Mouse (Mus musculus): ENCODE measurements around the gene Brpf3. TPM values are rescaled to one million over a fixed set of nuclear protein-coding genes. Genes with fewer than 3 reads are reported as not detected.
"Not testable (repeated sequence)": the region's sequence is repeated elsewhere in the genome, so short reads cannot be mapped to it uniquely, and the experiment has no call there.

Brpf3 gene
- total RNA-seq, 1 experiment from 2014 or later, result 20.8 TPM

DNA sequence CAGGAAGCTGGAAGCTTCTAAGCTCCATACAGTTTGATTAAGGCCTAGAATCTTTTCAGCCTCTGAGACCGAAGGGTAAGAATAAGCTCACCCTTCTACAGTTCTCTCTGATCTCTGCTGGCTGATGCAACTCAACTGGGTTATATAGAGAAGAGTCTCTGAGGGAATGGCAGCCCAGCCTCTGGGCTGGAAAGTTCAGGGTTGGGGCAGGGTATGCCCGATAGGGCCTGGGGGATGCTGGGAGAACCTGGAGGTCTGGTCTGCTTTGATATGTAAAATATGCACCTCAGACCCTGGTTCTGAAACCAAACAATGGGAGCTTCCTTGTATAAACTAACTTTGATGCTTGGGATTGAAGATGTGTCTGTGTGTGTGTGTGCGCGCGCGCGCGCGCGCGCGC lies 13.4 kb upstream of the Brpf3 start:
- ATAC-seq (ENCODE audit: extremely low read depth, insufficient number of reproducible peaks, low FRiP score, poor library complexity, severe bottlenecking), result no peak

GRCm38 (mm10) chr17:28797031-28797430 lies 3.9 kb upstream of the Brpf3 start:
- ATAC-seq (ENCODE audit: extremely low read depth, insufficient number of reproducible peaks, low FRiP score, poor library complexity, severe bottlenecking), result no peak

DNA sequence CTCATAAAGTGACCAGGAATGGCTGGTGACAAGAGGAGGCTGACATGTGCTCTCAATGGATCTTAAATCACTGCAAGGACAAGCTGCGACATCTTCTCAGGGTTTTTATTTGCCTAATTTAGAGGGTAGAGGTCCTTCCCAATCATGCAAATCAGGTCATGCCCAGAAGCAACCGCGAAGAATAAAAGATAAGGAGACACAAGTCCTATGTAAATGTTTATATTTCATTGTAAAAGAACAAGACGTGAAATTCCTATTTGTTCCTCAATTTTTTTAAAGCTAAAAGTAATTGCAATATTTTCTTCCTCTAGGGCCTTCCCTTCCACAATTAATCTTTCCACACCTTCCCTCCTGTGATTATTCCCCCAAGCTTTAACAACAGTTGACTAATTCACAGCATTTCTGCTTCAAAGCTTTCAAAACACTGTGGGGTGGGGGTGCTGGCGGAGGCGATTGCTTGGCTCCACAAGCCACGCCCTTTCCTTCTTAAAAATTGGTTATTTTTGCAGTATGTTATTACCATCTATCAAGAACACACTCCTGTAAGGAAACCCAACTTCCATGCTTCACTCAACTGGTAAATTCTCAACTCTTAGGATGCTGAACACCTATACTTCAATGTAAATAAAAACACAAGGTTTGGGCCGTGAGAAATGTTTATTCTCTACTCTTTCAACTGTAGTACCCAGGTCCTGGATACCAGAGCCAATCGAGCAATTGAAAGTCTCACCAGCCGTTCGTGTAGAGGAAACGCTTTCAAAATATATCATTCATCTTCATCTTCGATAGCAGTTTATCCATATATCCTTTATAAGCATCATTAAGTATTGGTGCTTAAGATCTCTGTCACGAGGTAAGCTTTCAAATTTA lies 1.4 kb upstream of the Brpf3 start:
- no peak for ATAC-seq (ENCODE audit: extremely low read depth, insufficient number of reproducible peaks, low FRiP score, poor library complexity, severe bottlenecking)

- ATAC-seq (ENCODE audit: extremely low read depth, insufficient number of reproducible peaks, low FRiP score, poor library complexity, severe bottlenecking), result no peak
These were observed 614 bp upstream of the Brpf3 start for GRCm38 (mm10) chr17:28800281-28800670.

GRCm38 (mm10) chr17:28801474-28802005 lies 650 bp downstream of the Brpf3 start:
- ATAC-seq (ENCODE audit: extremely low read depth, insufficient number of reproducible peaks, low FRiP score, poor library complexity, severe bottlenecking), result peak; percentile 97

DNA sequence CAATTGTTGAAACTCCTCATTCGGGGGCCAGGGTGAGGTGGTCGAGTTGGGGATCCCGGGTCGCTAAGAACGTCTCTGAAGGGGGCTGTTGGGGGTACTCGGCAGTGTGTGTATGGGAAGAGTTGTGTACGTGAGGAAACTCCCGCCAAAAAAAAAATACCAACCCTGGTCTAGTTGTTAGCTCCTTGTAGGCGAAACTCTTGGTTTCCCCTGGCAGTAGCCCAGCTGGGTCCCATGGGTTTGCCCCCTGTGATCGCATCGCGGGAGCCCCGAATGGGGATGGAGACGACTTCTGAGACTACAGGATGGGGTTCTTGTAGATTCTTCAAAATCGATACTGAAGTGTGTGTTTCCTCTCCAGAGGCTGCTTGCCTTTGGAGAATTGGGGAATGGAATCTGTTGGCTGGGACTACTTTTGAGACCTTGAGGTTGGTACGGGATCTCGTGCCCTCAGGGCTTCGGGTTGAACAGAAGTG lies 1.2 kb downstream of the Brpf3 start:
- no peak for ATAC-seq (ENCODE audit: extremely low read depth, insufficient number of reproducible peaks, low FRiP score, poor library complexity, severe bottlenecking)

DNA sequence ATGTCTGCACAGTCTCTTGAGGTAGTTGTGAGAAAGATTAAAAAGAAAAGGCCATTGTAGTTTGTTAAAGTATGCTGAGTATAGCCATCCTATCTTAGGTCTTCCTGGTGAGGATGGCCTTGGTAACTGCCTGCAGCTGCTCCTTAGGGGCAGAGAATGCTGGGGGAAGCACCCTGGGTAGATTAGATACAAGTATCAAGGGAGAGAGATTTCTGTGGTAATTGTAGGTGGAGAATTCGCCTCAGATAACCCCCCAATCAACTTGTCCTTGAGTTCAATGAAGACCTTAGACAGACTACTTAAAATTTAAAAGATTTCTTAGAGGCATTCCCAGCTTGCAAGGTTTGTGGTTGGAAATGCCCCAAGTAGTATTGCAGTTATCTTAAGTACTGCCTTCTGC lies 2.4 kb downstream of the Brpf3 start:
- ATAC-seq (ENCODE audit: extremely low read depth, insufficient number of reproducible peaks, low FRiP score, poor library complexity, severe bottlenecking), result no peak

DNA sequence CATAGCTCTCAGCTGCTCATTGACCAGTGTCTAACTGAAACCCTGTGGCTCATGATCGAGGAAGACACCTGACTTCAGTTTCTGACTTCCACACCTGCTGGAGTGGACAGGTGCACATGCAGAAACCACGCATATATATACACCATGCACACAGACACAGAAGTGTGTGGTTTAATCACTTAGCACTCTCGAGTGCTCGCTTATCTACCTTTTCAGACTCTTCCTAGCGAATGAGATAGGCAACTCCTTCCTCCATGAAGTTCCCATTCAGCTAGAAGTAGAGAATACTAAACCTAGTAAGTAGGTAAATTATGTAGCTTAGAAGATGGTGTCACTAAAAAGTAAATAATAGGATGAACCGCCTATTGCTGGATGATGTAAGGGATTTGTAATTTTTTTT lies 4.1 kb downstream of the Brpf3 start:
- ATAC-seq (ENCODE audit: extremely low read depth, insufficient number of reproducible peaks, low FRiP score, poor library complexity, severe bottlenecking), result no peak

DNA sequence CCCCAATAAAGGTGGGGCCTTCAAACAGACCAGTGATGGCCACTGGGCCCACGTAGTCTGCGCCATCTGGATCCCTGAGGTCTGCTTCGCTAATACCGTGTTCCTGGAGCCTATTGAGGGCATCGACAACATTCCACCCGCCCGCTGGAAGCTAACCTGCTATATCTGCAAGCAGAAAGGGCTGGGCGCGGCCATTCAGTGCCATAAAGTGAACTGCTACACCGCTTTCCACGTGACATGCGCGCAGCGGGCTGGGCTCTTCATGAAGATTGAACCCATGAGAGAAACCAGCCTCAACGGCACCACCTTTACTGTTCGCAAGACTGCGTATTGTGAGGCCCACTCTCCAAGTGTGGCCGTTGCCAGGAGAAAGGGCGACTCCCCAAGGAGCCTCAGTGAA lies 5.9 kb downstream of the Brpf3 start:
- ATAC-seq (ENCODE audit: extremely low read depth, insufficient number of reproducible peaks, low FRiP score, poor library complexity, severe bottlenecking), result no peak

DNA sequence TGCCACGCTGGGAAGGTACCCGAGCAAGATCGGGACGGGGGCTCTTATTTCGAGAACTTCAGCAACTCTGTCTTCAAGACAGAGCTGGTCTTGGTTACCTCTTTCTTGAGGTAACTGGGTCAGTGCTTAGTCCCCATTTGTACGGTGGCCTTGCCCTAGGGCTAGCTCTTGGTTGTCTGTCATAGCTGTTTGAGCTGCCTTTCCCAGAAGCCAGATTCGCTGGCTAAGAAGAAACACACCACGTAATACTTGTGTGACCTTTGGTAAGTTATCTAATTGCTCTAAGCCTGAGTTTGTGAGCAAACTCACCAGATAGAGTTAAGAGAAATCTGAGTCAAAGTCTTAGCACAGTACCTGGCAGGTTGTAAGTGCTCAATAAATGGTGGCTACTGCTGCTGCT lies 7.8 kb downstream of the Brpf3 start:
- ATAC-seq (ENCODE audit: extremely low read depth, insufficient number of reproducible peaks, low FRiP score, poor library complexity, severe bottlenecking), result no peak

DNA sequence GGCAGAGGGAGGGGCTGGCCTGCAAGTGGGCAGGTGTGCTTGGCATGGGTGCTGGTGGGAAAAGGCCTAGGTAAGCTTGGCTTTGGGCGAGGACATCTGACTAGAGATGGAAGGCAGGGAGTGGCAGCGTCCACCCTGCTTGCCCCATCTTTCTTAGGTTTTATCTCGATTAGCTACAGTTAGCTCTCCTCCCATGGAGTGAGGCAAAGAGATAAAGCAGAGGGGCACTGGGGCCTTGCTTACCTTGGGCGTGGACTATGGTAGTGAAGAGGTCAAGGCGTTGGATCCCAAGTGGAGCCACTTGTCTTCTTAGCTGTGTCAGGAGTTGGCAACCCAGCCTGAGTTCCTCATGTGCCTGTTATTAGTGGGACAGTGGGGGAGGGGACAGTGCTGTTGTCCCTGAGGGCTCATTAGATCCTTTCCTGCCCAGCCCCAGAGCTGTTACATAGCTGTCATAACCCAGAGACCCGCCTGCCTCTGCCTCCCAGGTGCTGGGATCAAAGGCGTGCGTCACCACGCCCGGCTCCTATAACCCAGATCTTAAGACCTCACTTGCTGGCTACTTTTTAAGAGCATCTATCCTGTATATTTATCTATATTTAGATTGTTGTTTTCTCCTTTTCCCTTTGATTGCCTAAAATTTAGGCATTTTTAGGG lies 8.4 kb downstream of the Brpf3 start:
- ATAC-seq (ENCODE audit: extremely low read depth, insufficient number of reproducible peaks, low FRiP score, poor library complexity, severe bottlenecking), result no peak

- ATAC-seq (ENCODE audit: extremely low read depth, insufficient number of reproducible peaks, low FRiP score, poor library complexity, severe bottlenecking), result no peak
These were observed 11.5 kb downstream of the Brpf3 start for GRCm38 (mm10) chr17:28812345-28812744.

GRCm38 (mm10) chr17:28814529-28815097 lies 13.7 kb downstream of the Brpf3 start:
- no peak for ATAC-seq (ENCODE audit: extremely low read depth, insufficient number of reproducible peaks, low FRiP score, poor library complexity, severe bottlenecking)

DNA sequence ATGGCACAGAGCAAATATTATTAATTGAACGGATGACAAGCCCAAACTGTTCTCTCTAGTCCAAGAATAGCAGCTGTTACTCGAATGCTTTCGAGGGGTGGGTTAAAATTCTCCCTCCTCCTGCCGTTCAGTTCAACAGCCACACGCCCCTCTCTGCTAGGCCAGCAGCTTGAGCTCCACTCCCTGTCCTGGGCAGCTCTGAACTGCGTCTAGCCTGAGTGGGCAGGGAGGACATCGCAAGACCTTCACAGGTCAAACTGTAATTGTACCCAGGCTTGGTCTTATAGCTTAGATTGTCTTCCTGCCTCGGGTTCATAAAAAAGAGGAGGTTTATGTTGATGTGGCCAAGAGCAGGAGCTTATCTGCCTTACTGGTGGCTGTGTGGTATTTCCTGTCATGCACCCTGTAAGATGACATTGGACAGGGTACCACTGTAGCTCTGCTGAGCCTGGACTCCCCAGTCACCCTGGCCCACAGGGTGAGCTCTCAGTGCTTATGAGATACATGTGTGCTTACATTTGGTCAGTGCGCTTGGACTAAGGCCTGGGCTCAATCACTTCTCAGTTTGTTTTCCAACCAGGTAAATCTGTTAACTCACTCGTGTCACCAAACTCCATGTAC lies 14.6 kb downstream of the Brpf3 start:
- no peak for ATAC-seq (ENCODE audit: extremely low read depth, insufficient number of reproducible peaks, low FRiP score, poor library complexity, severe bottlenecking)

GRCm38 (mm10) chr17:28816326-28816725 lies 15.4 kb downstream of the Brpf3 start:
- not testable (repeated sequence) for ATAC-seq (ENCODE audit: extremely low read depth, insufficient number of reproducible peaks, low FRiP score, poor library complexity, severe bottlenecking)

DNA sequence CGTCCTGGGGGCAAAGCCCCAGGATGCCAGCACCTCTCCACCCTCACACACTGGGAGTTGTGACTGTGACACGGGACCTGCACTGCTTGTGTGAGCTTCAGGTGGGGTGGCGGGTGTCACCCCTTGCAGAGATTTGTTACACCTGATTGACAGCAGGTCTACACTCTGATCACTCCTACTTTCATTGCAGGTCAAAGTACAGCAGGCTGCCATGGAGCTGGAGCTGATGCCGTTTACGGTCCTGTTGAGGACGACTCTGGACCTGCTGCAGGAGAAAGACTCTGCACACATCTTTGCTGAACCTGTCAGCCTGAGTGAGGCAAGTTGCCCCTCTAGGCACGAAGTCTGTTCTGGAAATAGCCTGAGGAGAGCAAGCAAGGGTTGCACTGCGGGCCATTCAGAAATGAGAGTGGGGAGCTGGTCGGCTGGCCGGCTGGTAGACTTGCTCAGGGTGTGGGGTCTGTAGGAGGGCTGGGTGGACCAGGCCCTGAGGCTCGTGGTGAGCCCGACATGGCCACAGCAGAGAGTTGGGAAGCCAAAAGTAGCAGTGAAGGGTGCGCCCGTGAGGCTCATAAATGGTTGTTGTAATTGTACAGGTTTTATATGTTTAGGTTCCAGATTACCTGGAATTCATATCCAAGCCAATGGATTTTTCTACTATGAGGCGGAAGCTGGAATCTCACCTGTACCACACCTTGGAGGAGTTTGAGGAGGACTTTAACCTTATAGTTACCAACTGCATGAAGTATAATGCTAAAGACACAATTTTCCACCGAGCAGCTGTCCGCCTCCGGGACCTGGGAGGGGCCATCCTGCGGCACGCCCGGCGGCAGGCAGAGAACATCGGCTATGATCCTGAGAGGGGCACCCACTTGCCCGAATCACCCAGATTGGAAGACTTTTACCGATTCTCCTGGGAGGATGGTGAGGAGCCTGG lies 16.3 kb downstream of the Brpf3 start:
- ATAC-seq (ENCODE audit: extremely low read depth, insufficient number of reproducible peaks, low FRiP score, poor library complexity, severe bottlenecking), result no peak

DNA sequence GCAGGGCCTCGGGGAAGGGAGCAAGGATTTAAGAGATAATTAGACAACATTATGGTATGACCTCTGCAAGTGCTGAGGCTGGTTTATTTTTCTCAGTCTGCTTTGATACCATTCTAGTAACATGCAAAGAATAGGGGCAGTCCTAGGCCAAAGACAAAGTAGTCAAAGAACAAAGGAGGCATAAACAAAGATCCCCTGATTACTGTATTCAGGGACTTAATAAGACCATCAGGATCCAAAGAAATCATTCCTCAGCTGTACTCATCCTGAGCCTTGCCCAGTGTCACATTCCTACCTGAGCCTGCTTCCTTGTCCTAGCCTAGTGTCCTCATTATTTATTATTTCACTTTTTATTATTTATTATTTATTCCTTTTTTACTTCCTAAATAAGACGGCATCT lies 19.3 kb downstream of the Brpf3 start:
- ATAC-seq (ENCODE audit: extremely low read depth, insufficient number of reproducible peaks, low FRiP score, poor library complexity, severe bottlenecking), result no peak

DNA sequence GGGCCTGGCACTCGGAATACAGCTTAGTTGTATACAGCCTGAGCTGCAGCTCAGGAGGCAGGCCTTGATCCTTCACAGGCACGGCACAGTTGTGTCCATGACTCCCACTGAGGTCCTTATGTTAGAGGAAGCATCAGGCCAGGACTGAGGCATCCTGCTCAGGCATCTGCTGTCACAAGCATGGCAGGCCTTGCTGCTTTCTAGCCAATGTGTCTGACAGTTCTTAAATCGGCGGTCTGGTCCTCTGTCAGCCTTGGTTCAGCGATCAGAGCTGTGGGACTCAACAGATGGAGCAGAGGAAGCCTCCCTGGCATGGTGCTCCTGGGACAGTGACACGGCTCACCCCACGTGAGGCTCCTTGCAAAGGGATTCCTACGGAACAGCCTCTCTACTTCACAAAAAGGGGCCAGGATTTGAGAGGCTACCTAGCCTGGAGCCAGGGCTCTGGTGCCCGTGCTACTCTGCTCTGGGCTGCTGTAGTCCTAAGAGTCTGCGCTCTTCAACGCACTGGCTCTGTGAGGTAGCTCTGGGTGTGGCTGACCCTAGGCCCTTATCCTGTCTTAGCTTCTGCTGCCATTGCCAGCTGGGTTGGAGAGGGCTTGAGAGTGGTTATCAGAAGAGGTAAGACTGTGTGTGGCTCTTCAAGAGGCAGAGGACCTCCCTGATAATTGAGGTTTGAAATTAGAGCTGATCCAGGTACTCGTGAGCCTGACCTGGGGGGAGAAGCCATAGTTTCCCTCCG lies 22.3 kb downstream of the Brpf3 start:
- ATAC-seq (ENCODE audit: extremely low read depth, insufficient number of reproducible peaks, low FRiP score, poor library complexity, severe bottlenecking), result no peak
